Mouse (Mus musculus) forebrain, embryonic 14.5 days (tissue): ENCODE measurements around the gene Fam208b. TPM values are rescaled to one million over a fixed set of nuclear protein-coding genes. Genes with fewer than 3 reads are reported as not detected.

Experiments used
- ATAC-seq: fragments of 200-750 bp; cut with Nextera tagmentation; 2 replicates; pipeline ENCODE4 v1.8.0; 2017; ENCODE audit warnings: mild to moderate bottlenecking, moderate library complexity
- DNase-seq: peaks from one replicate; pipeline ENCODE4 v3.0.0-alpha.2; 2015; ENCODE audit warnings: low spot score
- H3K27ac ChIP-seq: fragments of 300-500 bp; sonication (generic); 2 replicates; pipeline ENCODE4 v1.5.1; 2014; ENCODE audit warnings: low read depth, mild to moderate bottlenecking, control low read depth, low read length, moderate library complexity
- H3K27me3 ChIP-seq: fragments of 300-500 bp; sonication (generic); replicated peaks from 2 replicates; pipeline ENCODE4 v1.6.1; 2014; ENCODE audit warnings: low read length, control low read depth, mixed read lengths; ENCODE audit not compliant: control insufficient read depth, insufficient read depth
- H3K36me3 ChIP-seq: fragments of 300-500 bp; sonication (generic); 2 replicates; pipeline ENCODE4 v1.6.1; 2014; ENCODE audit warnings: low read length, control low read depth; ENCODE audit not compliant: control insufficient read depth, insufficient read depth
- H3K4me1 ChIP-seq: fragments of 300-500 bp; sonication (generic); 2 replicates; pipeline ENCODE4 v1.6.1; 2014; ENCODE audit warnings: antibody characterized with exemption, low read length, control low read depth; ENCODE audit not compliant: control insufficient read depth, insufficient read depth
- H3K4me2 ChIP-seq: fragments of 300-500 bp; sonication (generic); 2 replicates; pipeline ENCODE4 v1.6.1; 2014; ENCODE audit warnings: mild to moderate bottlenecking, control low read depth, low read length
- H3K4me3 ChIP-seq: fragments of 300-500 bp; sonication (generic); 2 replicates; pipeline ENCODE4 v1.5.1; 2014; ENCODE audit warnings: low read depth, low read length, control low read depth
- H3K9ac ChIP-seq: fragments of 300-500 bp; sonication (generic); 2 replicates; pipeline ENCODE4 v1.6.1; 2014; ENCODE audit warnings: mild to moderate bottlenecking, low read length, control low read depth, moderate library complexity
- H3K9me3 ChIP-seq: fragments of 300-500 bp; sonication (generic); replicated peaks from 2 replicates; pipeline ENCODE4 v1.6.1; 2016; ENCODE audit warnings: low read length, control low read depth, mixed read lengths; ENCODE audit not compliant: control insufficient read depth
- WGBS: fragments of 180-500 bp; shearing (Covaris S2); extraction: QIAGEN DNeasy Blood & Tissue Kit; methylation state at CpG from one replicate; pipeline ENCODE4 v1.1.7; 2014; 5-methylcytosine and 5-hydroxymethylcytosine counted together
- polyA plus RNA-seq: library from polyadenylated mRNA; unstranded; fragments of >200 nt; fragmentation: Nextera tagmentation; extraction: Ambion mirVana; gene quantifications from 2 replicates; pipeline ENCODE4 v1.2.1, GENCODE M21; 2014

Gene Fam208b
- polyA plus RNA-seq, 1 experiment from 2014 or later, result 18.2 TPM

DNA sequence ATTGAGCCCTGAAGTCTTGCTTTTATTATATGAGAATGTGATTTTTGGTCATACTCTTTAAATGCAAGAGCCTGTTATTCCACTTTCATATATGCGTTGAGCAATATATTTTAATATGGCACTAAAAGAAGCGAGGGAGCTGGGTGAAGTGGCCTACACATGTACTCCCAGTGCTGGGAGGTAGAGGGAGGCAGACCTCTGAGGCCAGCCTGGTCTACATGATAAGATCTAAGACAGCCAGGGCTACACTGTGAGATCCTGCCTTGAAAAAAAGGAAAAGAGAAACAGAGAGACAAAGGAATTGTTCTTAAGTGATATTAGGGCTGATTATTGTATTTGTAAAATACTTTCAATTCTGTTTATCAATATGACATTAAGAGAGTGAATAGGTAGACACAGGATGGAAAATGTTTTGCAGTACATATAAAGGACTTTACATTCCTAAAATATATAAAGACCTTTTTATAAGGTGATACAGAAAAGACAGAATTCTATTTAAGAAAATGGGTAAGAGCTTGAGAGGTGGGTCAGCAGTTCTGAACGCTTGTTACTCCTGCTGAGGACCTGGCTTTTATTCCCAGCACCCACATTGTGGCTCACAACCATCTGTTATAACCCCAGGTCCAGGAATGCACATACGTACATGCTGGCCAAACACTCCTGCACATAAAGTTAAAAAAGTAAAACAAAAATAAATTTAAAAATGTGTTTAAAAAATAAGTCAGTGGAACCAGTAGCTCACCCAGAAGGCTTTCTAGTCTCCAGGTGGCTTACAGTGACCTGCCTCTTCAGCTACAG, 66.6 kb downstream of the Fam208b start:
- no peak overlapping the region for H3K4me3 ChIP-seq
- no peaks in the 10 kb centered on the region for H3K27me3 ChIP-seq
- DNase-seq (no peak), ATAC-seq (no peak)
- H3K36me3 ChIP-seq, result peaks cover 12% of the 10 kb centered on the region
- H3K27ac ChIP-seq, result no peak overlapping the region
- H3K9ac ChIP-seq, result no peak overlapping the region
- H3K9me3 ChIP-seq, result no peaks in the 10 kb centered on the region
- WGBS, result 91% methylated on average over 4 of the region's 4 CpGs
- H3K4me1 ChIP-seq, result peaks cover 22% of the 10 kb centered on the region
- H3K4me2 ChIP-seq, result no peak overlapping the region

DNA sequence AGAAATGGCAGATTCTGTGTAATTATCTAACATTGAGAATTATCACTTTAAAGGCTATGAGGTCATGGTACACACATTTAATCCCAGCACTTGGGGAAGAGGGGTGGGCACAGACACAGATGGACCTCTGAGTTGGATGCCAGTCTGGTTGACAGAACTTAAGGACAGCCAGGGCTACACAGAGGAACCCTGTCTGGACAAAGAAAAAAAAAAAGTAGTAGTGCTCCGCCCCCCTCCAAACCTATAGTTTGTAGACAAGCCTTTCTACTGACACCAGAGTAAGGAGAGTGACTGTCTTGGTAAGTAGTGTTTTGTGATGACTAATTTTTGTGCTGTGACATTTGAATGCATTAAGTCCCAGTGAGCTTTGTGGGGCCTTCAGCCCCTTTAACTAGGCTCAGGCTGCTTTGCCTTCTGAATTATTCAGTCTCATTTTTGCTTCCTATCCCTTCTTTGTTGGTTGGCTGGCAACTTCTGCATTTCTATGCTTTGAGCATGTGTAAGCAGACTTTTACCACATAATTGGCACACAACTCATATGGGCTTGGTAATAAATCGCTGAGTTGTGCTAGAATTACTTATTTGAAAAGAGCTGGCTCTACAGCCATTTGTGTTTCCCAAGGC, 69.6 kb downstream of the Fam208b start:
- DNase-seq (peak; percentile 89), ATAC-seq (peak; percentile 15; the same call in 1 of the 2 replicates)
- H3K4me2 ChIP-seq, result peak overlapping the region; percentile 77
- 0 out of 2 replicates have a peak, but pooled peaks cover 3% of the 10 kb centered on the region for H3K36me3 ChIP-seq
- no peak overlapping the region; the same call in 1 of the 2 replicates for H3K27ac ChIP-seq
- 27% methylated on average over 2 of the region's 2 CpGs for WGBS
- no peak overlapping the region for H3K9ac ChIP-seq
- H3K27me3 ChIP-seq, result no peaks in the 10 kb centered on the region
- no peaks in the 10 kb centered on the region for H3K9me3 ChIP-seq
- peaks cover 24% of the 10 kb centered on the region for H3K4me1 ChIP-seq
- H3K4me3 ChIP-seq, result no peak overlapping the region

DNA sequence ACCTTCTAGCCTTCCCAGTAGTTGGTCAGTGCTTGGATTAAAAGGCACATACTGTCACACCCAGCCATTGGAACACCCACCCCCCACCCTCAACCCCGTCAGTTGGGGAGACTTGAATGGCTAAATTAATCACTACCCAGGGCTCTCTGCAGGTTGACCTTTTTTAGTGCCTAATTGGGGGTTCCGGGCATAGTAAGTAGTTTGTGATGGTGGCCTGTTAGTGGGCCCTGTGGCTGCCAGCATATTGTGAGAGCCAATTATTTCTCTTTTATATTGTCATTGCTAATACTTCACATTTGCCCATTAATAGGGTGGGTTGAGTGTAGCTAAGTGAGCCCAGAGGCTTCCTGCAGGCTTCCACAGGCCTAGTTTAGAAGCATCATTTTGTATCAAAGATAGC, 70.7 kb downstream of the Fam208b start:
- Histone ChIP-seq H3K9me3 (no peaks in the 10 kb centered on the region), H3K4me1 (peaks cover 24% of the 10 kb centered on the region), H3K36me3 (no peaks in the 10 kb centered on the region), H3K27ac (no peak overlapping the region), H3K4me3 (peak overlapping the region; percentile 89), H3K27me3 (no peaks in the 10 kb centered on the region), H3K9ac (no peak overlapping the region), H3K4me2 (peak overlapping the region; percentile 77)
- ATAC-seq, result 0 out of 2 replicates have a peak, but pooled peaks have one; percentile 4
- WGBS, result 6% methylated on average over 2 of the region's 2 CpGs
- DNase-seq, result peak; percentile 62

DNA sequence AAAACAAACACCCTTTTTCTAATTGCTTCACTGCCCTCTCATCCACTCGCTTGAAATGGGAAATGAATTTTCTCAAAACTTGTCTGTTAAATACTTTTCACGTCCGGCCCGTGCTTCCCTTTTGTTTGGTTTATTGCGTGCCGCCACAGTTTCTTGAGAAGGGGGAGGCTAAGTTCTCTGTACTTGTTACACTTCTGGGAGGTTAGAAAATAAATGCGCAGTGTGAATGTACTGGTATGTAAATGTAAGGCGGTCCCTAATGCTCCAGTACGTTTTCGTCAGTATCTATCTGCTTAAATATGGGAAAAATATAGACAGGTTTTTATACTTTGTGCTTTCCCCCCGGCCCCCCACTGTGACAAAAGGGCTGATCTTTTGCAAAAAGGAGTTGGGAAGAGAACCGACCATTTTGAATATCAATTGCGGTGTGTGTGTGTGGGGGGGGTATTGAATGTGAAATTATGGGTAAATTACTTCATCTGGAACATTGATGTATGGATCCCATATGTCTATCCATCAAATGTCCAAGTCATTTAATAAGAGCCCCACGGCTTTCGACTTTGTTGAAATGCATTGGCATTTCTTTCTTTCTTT, 71.8 kb downstream of the Fam208b start:
- 1% methylated on average over 15 of the region's 15 CpGs for WGBS
- peak overlapping the region; percentile 97; the same call in 1 of the 2 replicates for H3K27ac ChIP-seq
- H3K4me1 ChIP-seq, result peaks cover 24% of the 10 kb centered on the region
- H3K9me3 ChIP-seq, result no peaks in the 10 kb centered on the region
- peak overlapping the region; percentile 89 for H3K4me3 ChIP-seq
- peak overlapping the region; percentile 77 for H3K4me2 ChIP-seq
- no peaks in the 10 kb centered on the region for H3K27me3 ChIP-seq
- ATAC-seq (no peak), DNase-seq (peak; percentile 41)
- no peaks in the 10 kb centered on the region for H3K36me3 ChIP-seq
- peak overlapping the region; percentile 96 for H3K9ac ChIP-seq

DNA sequence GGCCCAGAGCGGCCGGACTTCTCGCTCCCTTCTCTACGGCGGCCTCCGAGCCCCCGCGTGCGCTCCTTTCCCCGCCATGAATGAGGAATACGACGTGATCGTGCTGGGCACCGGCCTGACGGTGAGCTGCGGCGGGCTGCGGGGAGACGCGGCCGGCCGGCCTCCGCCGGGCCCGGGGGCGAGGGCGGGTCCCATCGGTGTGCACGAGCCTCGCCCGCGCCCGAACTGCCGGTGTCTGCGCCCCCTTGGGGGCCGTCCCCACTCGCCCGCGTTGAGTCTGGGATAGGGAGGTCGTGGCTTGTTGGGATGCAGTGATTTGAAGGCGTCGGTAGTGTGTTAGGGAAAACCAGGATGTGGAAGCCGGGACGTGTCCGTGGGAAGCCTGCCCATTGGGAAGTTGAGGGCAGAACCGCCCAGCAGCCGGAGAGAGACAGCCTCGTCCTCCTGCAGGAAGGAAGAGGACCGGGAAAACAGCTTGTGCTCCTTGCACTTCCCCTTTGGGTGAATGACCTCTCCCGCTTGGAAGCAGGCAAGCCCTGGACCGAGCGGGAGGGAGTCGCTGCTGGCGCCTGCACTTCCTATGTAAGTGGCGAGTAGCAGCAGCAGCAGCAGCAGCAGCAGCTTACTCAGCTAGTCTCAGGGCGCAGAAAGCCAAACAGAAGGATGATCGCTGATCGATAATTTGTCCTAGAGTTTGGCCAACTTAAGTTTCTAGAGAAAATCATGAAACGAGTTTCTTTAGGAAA, 72.5 kb downstream of the Fam208b start:
- Histone ChIP-seq H3K4me3 (peak overlapping the region; percentile 89), H3K27me3 (no peaks in the 10 kb centered on the region), H3K4me2 (peak overlapping the region; percentile 77), H3K27ac (peak overlapping the region; percentile 97), H3K36me3 (no peaks in the 10 kb centered on the region), H3K9ac (peak overlapping the region; percentile 96), H3K4me1 (peaks cover 24% of the 10 kb centered on the region), H3K9me3 (no peaks in the 10 kb centered on the region)
- WGBS, result under 1% methylated on average over 57 of the region's 59 CpGs
- ATAC-seq, result peak; percentile 46
- peak; percentile 72 for DNase-seq

DNA sequence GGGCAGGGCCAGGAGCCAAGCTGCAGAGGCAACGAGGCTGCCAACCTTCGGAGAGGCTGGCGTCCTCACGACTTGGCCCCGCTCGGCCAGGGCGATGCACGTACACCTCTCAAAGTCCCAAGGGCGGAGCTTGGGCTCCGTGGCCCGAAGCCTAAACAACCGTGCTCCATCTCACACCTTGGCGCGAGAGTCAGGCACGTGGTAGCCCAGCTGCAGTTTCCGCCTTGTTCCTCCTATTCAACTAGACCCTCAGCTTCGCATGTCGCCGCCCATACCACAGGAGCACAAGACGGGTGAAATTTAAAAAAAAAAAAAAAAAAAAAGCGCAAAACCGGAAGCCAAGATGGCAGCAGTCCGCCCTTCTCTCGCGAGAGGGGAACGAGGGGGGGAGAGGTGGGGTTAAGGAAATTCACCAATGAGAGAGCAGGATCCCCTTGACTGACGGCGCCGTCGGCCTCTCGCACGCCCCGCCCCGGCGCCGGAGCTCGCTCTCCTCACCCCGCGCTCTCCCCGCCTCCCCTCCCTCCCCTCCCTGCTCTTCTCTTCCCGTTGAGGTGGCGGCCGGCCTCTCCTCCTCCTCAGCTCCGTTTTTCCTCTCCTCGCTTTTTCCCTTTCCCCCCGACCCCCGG, 73.2 kb downstream of the Fam208b start, which contains the start of gene Gdi2:
Gdi2 (plus strand) TSS at position 470 of the 629 bp plus-strand sequence.
- 2% methylated on average over 43 of the region's 47 CpGs for WGBS

DNA sequence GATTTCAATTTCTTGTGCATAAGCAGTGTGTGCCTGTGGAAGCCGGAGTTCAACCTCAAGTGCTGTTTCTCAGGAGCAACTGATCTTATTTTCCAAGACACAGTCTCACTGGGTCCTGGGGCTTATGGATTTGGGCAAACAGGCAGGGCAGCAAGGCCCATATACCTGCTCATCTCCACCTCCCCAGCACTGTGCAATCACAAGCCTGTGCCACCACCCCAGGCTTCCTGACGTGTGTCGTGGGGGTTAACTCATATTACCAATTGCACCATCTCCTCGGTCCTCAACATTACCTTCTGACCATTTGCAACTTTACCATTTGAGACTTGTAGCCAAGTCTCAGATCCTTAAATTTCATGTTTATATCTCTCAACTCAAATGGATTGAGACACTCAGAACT, 76.8 kb downstream of the Fam208b start:
- Histone ChIP-seq H3K9me3 (no peaks in the 10 kb centered on the region), H3K27ac (no peak overlapping the region), H3K9ac (no peak overlapping the region), H3K27me3 (no peaks in the 10 kb centered on the region), H3K4me2 (no peak overlapping the region), H3K36me3 (no peaks in the 10 kb centered on the region), H3K4me1 (peaks cover under 1% of the 10 kb centered on the region; the same call in 1 of the 2 replicates), H3K4me3 (no peak overlapping the region)
- 97% methylated on average over 4 of the region's 4 CpGs for WGBS
- no peak for DNase-seq
- no peak for ATAC-seq

More for the DNA sequence above, 73.2 kb downstream of the Fam208b start, which contains the start of gene Gdi2:
- Histone ChIP-seq H3K4me2 (peak within 1 kb of the TSS; percentile 81), H3K4me1 (peaks cover 24% of the 10 kb centered on the region), H3K9ac (peak within 1 kb of the TSS; percentile 96), H3K27ac (peak within 1 kb of the TSS; percentile 98), H3K36me3 (no peaks in the 10 kb centered on the region), H3K27me3 (no peaks in the 10 kb centered on the region), H3K9me3 (no peaks in the 10 kb centered on the region), H3K4me3 (peak within 1 kb of the TSS; percentile 89)
- peak; percentile 99 for DNase-seq
- ATAC-seq, result peak; percentile 95

DNA sequence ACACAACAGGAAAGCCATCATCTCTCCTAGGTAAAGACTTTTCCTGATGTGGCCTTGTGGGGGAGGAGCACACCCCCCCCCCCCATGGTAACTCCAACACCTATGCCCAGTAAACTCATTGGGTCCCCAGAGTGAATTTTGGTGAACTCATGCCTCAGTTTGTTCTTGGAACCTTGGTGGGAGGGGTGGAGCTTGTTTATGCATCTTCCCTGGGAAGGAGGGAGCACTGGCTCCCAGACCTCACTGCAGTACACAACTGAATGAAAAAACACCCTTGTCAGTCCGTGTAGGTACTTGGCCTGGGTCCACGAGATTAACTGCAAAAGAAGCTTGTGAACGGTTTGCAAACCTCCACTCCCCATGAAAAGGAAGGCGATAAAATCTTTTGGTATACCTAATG, 78.5 kb downstream of the Fam208b start:
- Histone ChIP-seq H3K9ac (no peak overlapping the region), H3K4me1 (no peaks in the 10 kb centered on the region), H3K4me3 (no peak overlapping the region), H3K27ac (no peak overlapping the region), H3K27me3 (no peaks in the 10 kb centered on the region), H3K9me3 (no peaks in the 10 kb centered on the region), H3K36me3 (no peaks in the 10 kb centered on the region), H3K4me2 (no peak overlapping the region)
- 73% methylated on average over 4 of the region's 4 CpGs for WGBS
- ATAC-seq (no peak), DNase-seq (no peak)
